Mouse (Mus musculus): ENCODE results near the gene Cul5. TPM values are rescaled to one million over a fixed set of nuclear protein-coding genes. Genes with fewer than 3 reads are reported as not detected.
A peak's percentile ranks its signal among the peaks of the same experiment; 100 is the strongest.

The Cul5 gene
- total RNA-seq (2015; ENCODE audit: low replicate concordance) (16.2 and 17.2 TPM in 2 replicates), total RNA-seq (2017; ENCODE audit: low replicate concordance) (15.0 and 26.5 TPM in 2 replicates)

DNA sequence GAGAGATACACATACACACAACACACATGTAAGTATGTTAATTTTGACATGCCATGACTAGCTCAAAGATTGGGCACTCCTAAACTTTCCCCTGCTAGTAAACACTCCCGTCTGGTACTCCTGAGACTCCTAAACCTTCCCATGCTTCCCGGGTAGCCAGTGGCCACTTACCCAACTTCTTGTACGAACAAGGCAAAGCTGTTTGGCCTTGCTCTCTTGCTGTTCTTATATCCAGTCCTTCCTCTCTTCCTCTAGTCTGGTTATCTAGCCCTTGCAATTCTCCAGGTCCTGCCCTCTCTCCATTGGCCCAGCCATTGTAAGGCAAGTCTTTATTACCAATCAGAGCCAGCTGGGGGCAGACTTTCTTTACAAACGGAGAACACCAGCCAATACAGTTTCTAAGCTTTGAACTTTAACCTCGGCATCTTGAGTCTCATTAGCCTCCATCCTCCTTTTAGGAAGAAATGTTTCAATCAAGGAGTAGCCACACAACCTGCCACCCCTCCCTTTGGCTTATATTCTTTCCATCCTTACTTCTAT lies at the start of gene Cul5:
Gene Cul5, minus strand, starts transcription at position 335 of the 540 bp plus-strand sequence.
- no peak for ATAC-seq (replicated peaks; ENCODE audit: low FRiP score, poor library complexity, severe bottlenecking)

DNA sequence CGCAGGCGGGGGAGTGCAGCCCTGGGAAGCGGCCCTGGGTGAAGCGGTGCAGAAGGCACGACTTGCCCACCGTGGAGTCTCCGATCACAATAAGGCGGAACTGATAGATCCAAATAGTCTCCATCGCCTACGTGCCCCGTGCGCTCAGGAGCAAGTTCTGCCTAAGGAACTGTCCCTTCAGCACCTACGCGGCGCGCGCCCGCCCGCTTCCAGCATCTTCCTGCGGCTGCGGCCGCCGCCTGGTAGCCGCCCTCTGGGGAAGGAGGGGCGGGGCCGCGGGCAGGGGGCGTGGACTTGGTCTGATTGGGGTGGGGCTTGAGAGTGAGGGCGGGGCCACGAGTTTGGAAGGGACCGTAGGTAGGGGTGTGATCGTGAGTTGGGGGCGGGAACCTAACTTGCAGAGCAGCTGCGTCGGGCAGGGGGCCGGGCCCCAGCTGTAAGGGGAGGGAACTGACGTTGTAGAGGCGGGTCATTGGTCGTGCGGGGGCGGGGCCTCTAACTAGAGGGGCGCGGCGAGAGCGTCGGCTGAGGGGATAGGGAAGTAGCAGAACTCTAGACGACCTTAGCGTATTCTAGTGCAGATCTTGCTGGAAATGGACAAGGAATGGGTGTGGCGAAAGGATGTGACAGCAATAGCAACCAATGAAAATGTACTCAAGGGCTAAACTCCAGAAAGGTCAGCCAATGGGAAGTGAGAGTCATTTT lies 36.3 kb upstream of the Cul5 start, which contains the start of gene Rab39:
Gene Rab39, minus strand, starts transcription at position 241 of the 705 bp plus-strand sequence.
- ATAC-seq (replicated peaks; ENCODE audit: low FRiP score, poor library complexity, severe bottlenecking), result peak; percentile 52; the same call in 1 of the 2 replicates

DNA sequence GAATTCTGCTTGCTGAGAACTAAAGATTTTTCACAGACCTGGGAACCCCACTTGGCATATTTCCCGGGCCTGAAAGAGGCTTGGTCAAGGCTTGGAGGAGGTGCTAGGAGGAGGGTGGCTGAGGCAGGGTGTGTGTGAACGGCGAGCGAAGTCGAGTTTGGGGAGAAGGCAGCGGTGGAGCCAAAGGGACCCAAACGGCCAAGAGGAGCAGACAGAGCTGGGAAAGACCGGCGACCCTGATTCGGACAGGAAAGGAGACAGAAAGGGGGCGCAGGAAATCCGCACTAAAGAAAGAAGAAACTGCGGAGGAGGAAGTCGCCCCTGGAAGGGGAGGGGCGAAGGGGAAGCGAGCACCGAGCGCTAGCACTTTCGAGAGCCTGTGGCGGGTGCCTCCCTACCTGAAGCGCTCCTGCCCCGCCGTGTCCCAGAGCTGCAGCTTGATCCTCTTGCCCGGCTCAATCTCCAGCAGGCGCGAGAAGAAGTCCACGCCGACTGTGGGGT lies 35.7 kb upstream of the Cul5 start:
- ATAC-seq (replicated peaks; ENCODE audit: low FRiP score, poor library complexity, severe bottlenecking), result no peak; the same call in 1 of the 2 replicates

DNA sequence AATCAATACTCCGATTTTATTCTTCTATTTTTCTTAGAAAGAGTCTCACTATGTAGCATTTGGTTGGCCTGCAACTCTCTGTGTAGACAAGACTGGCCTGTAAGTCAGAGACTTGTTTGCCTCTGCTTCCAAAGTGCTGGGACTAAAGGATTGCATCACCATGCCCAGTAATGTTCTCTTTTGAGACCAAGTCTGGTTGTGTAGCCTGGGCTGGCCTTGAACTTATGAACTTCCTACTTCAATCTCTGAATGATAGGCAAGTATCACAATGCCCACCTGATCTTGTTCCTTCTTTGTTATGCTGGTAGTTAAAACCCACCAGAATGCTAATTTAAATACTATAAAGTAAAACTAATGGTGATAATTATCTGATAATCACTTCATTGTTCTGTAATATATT lies 33.2 kb upstream of the Cul5 start:
- ATAC-seq (replicated peaks; ENCODE audit: low FRiP score, poor library complexity, severe bottlenecking), result no peak

DNA sequence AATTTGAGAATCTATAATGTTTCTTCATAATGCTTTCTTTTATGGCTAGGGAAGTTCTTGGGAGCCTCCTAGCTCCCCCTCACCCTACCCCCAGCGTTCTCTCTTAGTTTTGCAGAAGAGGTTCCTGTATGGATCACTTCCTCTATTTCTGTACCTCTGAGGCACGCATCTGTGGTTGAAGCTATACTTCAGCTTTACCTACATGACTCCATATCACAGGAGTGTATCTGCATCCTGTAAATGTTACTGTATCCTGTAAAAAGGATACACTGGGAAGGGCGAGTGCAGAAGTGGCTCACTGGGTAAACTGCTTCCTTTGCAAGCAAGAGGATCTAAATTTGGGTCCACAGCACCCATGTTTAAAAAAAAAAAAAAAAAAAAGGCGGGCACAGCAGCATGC lies 30.7 kb upstream of the Cul5 start:
- no peak for ATAC-seq (replicated peaks; ENCODE audit: low FRiP score, poor library complexity, severe bottlenecking)

DNA sequence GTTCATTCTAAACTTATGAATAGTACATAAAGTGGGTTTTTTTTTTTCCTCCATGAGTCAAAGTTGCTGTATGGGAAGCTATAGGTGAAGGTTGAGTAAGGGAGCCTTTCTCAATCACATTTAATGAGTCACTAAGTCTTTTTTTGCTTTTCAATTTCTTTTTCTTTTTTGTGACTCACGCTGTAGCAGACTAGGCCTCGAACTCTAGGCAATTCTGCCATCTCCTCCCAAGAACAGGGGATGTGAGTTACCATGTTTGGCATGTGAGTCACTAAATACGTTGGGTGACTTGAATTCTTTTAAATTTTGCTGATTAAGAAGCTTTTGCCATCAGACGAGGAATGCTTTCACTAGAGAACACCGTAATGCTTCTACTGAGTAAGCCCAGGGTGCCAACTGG lies 26.0 kb upstream of the Cul5 start:
- ATAC-seq (replicated peaks; ENCODE audit: low FRiP score, poor library complexity, severe bottlenecking), result no peak

DNA sequence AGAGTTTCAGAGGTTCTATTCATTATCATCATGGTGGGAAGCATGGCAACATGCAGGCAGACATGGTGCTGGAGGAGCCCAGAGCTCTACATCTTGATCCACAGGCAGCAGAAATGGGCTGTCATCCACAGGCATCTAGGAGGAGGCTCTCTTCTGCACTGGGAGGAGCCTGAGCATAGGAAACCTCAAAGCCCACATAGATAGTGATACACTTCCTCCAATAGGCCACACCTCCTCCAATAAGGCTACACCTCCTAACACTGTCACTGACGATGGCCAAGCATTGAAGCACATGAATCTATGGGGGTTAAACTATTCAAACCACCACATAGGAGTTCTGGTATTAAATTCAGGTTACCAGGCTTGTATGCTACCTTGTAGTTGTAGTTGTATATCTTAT lies 23.9 kb upstream of the Cul5 start:
- ATAC-seq (replicated peaks; ENCODE audit: low FRiP score, poor library complexity, severe bottlenecking), result no peak

DNA sequence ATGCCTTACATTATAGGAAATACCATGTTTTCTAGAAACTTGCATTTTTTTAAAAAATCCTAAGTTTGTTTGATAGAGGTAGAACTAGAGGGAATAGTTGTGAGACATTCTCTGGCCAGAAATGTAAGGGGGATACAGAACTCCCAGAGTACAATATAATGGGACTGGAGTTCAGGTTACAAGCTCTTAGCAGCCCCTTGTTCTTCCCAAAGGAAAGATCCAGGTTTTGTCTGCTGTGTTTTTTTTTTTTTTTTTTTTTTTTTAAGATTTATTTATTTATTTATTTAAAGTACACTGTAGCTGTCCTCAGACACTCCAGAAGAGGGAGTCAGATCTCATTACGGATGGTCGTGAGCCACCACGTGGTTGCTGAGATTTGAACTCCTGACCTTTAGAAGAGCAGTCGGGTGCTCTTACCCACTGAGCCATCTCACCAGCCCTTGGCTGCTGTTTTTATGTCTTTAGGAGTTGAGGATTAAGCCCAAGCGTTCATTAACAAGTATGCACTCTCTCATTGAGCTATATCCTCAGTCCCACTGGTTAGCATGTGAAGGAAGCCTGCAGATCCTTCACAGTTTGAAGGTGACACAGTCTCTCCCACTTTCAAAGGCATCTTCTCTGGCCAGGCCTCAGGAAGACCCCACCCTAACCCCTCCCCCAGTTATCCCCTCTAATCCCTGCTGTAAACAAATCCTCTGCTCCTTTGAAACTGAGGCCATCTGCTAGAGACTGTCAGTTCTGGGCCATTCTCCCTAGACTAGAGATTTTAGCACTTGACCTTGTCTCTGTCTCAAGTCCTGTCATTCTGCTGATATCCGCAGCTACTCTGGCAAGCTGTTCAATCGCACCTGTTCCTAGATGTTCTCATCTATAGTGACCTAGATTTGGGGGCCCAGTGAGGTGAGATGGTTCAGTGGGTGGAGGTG lies 22.2 kb upstream of the Cul5 start:
- ATAC-seq (replicated peaks; ENCODE audit: low FRiP score, poor library complexity, severe bottlenecking), result no peak

DNA sequence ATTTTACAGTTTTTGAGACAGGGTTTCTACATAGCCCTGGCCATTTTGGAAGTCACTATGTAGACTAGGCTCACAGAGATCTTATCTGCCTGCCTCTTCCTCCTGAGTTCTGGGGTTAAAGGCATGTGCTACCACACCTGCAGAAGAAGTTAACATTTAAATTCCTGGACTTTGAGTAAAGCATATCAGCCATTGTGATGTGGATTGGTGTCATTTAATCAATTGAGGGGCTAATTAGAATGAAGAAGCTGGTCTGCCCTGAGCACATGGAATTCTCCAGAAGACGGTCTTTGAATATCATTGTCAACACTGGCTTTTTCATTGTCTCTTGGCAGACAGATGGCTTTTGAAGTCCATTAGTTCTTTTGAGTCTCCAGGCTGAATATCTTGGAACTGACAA lies 11.0 kb upstream of the Cul5 start:
- ATAC-seq (replicated peaks; ENCODE audit: low FRiP score, poor library complexity, severe bottlenecking), result no peak

DNA sequence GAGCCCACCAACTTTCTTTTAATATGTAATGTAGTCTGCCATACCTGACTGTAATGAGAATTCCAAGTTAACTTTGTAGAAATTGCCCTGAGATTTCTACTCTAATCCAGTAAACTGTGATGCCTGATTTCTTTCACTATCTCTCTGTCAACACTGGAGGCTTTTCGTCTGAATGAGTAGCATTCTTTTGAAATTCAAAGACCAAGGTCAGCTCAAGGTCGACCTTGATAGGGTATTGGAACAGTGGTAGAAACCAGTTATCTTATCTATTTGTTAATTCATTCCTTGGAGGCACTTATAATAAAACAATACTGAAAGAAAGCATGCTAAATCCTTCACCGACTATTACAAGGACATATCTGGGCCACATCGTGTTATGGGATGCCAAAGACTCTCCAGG lies 7.1 kb upstream of the Cul5 start:
- no peak for ATAC-seq (replicated peaks; ENCODE audit: low FRiP score, poor library complexity, severe bottlenecking)

DNA sequence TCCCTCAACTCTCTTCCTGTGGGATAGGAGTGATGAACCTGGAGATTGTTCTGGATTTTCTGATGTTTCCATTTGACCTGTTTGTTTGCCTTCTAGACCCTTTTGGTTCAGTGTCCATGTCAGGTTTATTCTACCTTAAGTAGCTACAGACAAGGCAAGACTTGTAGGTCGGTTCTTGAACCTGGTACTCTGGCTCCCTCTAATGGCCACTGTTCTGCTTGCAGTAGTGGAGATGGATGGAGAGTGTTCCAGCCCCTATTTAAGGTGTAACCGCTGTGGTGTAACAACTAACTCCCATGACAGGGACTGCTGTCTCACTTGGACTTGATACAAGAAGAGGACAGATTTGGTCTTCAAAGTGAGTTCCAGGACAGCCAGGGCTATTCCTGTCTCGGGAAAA lies 3.8 kb upstream of the Cul5 start:
- ATAC-seq (replicated peaks; ENCODE audit: low FRiP score, poor library complexity, severe bottlenecking), result peak; percentile 84

DNA sequence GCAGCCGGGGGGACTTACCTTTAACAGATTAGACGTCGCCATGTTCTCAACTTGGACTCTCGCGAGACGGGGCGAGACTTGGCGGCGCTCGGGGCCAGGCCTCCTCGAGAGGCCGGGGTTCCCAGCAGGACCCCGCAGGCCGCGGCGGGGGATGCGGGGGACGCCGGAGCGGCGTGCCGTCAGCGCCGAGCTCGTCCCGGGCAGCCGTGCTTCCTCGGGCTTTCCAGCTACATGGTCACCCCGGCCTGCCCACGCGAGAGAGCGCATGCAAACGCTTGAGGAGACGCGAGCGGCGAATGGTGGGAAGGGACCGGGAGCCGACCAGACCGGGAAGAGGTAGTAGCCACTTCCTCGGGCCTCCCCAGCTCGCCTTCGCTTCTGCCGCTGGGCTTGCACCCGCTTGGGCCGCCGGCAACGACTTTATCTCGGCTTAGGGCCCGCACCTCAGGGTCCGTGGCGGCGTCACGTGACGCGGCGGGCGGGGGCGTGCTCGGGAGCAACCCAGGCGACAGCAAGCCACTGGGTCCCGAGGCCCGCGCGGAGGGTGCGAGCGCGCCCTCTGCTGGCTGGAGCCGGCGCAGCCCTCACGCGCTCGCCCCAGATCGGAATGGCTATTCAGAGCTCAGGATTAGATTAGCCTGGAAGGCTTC lies 2.7 kb downstream of the Cul5 start:
- ATAC-seq (replicated peaks; ENCODE audit: low FRiP score, poor library complexity, severe bottlenecking), result peak; percentile 87

DNA sequence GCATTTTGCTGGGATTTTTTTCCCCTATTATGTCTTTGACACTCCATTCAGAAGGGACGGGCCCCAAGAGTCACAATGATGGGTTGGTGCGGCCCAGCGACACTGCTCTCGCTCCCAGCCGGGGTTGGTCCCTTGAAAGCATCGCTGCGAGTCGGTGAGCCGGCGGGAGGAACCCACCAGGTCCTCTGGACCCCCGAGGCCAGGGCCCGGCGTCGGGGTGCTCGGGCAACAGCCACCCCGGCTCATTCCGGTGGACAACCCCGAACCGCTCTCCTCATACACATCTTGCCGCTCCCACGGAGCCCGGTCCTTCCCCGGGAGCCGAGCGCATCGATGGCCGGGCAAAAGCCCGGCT lies 3.2 kb downstream of the Cul5 start:
- no peak for ATAC-seq (replicated peaks; ENCODE audit: low FRiP score, poor library complexity, severe bottlenecking)

DNA sequence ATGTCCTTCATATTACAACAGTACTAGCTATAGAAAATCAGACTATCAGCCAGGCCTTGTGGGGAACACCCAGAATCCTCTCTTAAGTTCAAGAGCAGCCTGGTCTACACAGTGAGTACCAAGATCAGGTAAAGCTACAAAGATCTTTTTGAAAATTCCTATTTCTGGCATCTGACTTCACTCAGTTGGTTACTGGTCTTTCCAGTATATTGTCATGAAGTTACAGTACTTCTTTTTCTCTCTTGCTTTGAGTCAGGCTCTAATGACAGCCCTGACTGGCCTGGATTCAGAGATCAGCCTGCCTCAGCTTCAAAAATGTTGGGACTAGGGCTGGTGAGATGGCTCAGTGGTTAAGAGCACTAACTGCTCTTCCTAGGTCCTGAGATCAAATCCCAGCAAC lies 4.4 kb downstream of the Cul5 start:
- no peak for ATAC-seq (replicated peaks; ENCODE audit: low FRiP score, poor library complexity, severe bottlenecking)

DNA sequence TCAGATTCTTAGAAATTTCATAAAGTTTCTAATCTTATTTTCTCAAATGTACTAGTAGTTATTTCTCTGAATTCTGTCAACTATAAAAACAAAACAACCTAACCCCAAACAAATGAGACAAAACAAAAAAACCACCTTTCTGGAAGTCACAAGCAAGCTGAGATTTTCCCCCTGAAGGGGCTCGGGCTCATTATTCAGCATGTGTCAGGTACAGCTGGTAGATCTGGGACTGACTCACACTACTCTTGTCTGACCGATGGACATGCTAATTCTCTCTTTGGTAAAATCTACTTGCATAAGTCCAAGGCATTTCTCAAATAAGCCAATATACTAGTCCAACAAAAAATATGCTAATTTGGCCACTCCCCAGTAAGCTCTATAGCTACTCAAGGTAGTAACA lies 5.0 kb downstream of the Cul5 start:
- no peak for ATAC-seq (replicated peaks; ENCODE audit: low FRiP score, poor library complexity, severe bottlenecking)

DNA sequence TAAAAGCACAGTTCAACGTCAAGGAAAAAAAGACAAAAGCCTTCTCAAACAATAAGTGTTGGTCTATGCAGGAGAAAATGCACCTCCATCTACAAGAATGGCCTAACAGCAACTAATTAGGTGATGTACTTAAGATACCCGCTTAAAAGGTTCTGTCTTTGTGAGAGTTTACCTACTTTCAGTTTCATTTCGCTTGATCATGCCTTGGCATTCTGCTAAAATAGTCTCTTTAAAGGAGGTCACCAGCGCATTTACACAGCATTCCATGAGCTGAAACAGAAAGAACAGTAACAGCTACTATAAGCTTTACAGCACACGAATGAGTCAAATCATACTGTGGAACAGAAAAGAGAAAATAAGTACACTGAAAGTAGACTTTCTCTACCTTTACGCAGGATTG lies 35.0 kb downstream of the Cul5 start:
- no peak for ATAC-seq (replicated peaks; ENCODE audit: low FRiP score, poor library complexity, severe bottlenecking)

DNA sequence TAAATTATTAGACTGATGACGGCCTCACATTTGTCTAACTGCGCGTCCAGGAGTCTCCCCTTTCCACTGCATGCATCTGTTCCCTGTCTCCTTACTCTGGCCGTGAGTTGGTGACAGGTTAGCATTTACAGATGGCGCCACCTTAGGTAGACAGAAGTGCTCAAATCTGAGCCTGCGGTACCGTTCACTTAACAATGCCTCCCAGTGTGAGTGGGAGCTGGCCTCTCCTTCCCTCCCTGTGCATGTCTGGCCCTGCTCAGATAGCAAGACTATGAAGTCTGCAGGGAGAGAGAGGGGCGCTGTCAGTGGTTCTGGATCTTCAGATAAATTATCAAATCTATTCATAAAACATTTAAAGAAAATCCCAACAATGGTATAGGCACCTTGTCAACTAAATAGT lies 54.6 kb downstream of the Cul5 start:
- no peak for ATAC-seq (replicated peaks; ENCODE audit: low FRiP score, poor library complexity, severe bottlenecking)

DNA sequence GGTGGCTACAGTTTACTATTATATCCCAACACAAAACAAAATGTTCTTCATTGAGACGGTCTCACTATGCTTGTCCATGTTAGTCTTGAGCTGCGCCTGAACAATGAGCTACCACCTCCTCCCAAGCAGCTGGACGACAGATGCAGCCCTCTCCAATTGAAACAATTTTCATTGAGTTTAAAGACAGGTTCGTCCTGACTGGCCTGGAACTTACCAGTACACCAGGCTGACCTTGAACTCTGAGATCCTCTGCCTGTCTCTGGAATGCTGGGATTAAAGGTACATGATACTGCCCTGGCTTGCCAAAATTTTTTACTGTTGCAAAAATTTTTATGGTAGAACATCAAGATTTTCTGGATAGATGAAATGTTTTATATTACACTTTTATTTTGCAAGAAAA lies 55.5 kb downstream of the Cul5 start:
- ATAC-seq (replicated peaks; ENCODE audit: low FRiP score, poor library complexity, severe bottlenecking), result no peak

DNA sequence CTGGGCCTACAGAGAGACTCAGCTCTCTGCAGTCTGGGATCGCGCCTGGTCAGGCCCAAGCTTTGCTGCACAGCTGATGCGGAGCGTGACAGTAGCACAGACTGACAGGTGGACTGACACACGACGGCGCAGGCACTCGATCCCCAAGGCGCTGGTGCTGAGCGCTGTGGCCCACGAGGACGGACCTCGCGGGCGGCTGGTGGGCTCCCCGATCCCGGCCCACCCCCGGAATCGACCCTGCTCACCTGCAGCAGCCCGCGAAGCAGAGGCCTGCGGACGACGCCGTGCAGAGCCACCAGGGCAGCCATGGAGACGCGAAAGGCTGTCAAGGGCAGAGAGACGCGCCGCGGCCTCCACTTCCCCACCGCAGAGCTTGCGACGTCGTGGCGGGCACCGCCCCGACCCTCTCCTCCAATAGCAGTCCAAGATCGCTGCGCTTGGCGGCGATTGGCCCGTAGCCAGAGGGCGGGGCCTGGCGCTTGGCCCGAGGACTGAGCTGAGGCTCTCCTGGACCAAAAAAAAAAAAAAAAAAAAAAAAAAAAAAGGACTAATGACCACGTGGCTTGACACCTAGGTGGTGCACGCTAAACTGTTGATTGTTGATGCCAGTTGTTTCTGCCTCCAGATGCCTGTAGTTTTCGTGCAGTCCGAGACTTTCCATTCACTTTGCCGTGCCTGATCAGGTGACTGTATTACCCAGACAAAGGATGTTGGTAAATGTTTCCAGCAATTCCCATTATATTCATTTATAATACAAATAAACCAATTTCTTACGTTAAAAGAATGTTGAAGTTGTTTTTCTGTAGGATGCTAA lies 59.6 kb downstream of the Cul5 start, which contains the start of gene Acat1:
Gene Acat1, minus strand, starts transcription at position 415 of the 814 bp plus-strand sequence.
- ATAC-seq (replicated peaks; ENCODE audit: low FRiP score, poor library complexity, severe bottlenecking), result peak; percentile 98
